Mouse (Mus musculus): ENCODE measurements at regions not wholly inside any gene's neighbourhood (a gene's known extent, or its start where the extent isn't known, plus 50 kb on each side); places are given as distances from the start of the nearest gene placed in this dataset.

DNA sequence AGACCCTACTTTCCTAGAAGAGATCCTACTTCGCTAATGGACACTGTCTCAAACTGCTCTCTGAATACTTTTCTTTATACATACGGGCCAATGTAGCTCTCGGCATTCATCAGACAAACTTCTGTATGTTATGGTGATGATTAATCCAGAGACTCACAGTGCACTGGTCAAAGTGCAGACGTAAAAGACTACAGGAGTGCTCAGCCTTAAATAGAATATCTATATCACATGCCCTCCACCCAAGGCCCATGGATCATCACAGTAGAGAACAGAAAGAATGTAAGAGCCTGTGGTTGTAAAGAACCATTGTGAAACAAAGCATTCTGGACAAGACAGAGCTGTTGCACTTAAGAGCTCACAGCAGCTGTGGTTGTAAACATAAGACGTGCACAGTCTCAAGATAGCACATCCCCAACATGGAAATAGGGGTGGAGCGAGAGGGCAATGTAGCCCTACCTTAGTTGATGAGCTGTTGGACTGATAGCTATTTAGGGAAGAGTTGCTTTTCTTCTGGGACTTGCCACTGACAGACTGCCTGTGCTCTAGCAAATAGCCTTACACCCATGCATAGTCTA lies 110.0 kb upstream of the Fat1 start:
- intact Hi-C loops (cut with DNase I) = no loop called here
- no peak for DNase-seq

GRCm38 (mm10) chr8:44826936-44827335 lies 108.3 kb upstream of the Fat1 start:
- peak; percentile 61 for DNase-seq
- intact Hi-C loops (cut with DNase I) = no loop called here

GRCm38 (mm10) chr8:44828026-44828425 lies 107.2 kb upstream of the Fat1 start:
- no peak for DNase-seq

GRCm38 (mm10) chr8:44838431-44838830 lies 96.8 kb upstream of the Fat1 start:
- DNase-seq = no peak
- intact Hi-C loops (cut with DNase I) = no loop called here

More at GRCm38 (mm10) chr8:44828026-44828425, 107.2 kb upstream of the Fat1 start:
- intact Hi-C loops (cut with DNase I) = no loop called here

DNA sequence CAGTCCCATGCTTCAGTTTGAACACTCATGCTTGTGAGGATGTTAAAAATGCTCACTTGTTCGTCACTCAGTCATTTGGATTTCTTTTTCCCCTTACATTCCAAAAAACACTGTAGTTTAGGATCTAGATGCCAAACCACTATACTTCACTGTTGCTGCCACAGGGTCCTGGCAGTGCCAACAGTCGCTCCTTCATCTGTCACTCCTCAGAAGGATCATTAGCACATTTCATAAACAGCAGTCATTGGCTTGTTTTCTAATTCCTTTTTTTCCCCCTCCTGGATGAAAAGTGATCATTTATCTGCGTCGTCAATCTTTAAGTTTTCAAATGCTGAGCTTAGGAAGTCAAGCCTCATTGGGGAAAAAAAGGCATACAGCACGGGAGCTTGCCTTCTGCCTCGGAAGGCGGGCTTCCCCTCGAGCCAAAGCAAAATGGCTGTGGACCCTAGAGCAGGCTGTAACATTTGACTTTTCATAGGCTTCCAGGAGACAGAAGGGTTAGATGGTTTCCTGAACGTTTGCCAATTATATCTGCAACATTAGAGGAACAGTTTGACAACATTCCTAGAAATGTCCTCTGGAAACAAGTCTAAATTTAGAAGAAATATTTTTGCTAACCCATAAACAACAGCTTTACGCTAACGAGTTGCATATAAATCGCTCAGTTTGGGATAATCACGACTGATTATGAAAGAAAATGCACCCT lies 95.6 kb upstream of the Fat1 start:
- no peak for DNase-seq
- intact Hi-C loops (cut with DNase I) = no loop called here

GRCm38 (mm10) chr8:44840646-44841045 lies 94.6 kb upstream of the Fat1 start:
- no peak for DNase-seq
- intact Hi-C loops (cut with DNase I) = no loop called here

DNA sequence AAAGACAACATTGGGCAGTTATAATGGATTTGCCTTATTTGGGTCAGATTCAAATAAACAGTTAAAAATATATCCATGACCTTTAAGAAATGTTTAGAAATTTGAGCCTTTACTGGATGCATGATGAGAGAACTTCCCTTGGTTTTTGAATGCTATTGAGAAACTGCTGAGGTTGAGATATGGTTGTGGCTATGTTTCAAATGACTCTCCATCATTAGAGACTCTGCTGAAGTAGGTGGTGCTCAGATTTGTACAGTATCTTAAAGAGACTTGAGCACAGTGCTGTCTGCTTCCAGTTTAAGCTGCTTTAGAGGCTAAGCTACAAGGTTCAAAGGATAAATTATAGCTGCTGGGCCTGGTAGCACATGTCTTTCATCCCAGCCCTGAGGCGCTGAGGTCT lies 90.9 kb upstream of the Fat1 start:
- intact Hi-C loops (cut with DNase I) = no loop called here
- no peak for DNase-seq

GRCm38 (mm10) chr8:44852223-44852622 lies 83.0 kb upstream of the Fat1 start:
- DNase-seq = no peak
- intact Hi-C loops (cut with DNase I) = no loop called here

- no peak for DNase-seq
- intact Hi-C loops (cut with DNase I) = no loop called here
Measured at GRCm38 (mm10) chr8:44855115-44855514, 80.1 kb upstream of the Fat1 start.

DNA sequence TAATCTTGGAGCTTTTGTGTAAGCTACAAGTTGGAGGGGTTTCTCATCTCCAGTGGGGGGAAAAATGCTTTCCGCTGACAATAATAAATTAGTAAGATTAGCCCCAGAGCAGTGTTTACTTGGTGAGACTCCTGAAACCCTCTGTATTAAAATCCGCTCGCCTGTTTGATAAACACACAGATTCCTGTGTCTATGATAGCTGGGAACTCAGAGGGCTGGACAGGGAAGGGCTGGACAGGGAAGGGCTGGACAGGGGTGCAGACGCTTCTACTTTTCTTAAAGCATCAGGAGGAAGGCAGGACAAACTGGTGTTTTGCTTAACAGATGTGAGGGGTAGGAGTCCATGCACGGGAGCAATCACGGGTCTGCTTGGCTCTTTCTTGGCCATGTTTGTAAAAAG lies 68.0 kb upstream of the Fat1 start:
- DNase-seq = no peak
- intact Hi-C loops (cut with DNase I) = no loop called here

GRCm38 (mm10) chr8:44867666-44868065 lies 67.6 kb upstream of the Fat1 start:
- intact Hi-C loops (cut with DNase I) = no loop called here
- no peak for DNase-seq

GRCm38 (mm10) chr8:44877066-44877465 lies 58.2 kb upstream of the Fat1 start:
- DNase-seq = no peak

GRCm38 (mm10) chr8:44878208-44878607 lies 57.0 kb upstream of the Fat1 start:
- intact Hi-C loops (cut with DNase I) = no loop called here
- no peak for DNase-seq

More at GRCm38 (mm10) chr8:44877066-44877465, 58.2 kb upstream of the Fat1 start:
- intact Hi-C loops (cut with DNase I) = no loop called here

DNA sequence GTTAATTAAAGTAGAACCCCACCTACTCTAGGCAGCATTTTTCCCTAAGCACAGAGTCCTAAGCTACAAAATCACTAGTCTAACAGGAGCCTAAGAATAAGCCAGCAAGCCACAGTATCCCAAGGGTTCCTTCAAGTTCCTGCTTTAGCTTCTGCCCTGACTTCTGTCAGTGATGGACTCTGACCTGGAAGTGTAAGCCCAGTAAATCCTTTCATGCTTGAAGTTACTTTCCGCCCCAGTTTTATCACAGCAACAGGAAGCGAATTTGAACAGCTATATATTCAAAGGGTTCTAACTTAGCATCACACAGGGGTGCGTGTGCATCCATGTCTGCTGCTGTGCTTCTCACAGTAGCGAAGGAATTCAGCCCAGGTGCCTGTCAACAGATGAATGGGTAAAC lies 56.1 kb upstream of the Fat1 start:
- no peak for DNase-seq
- intact Hi-C loops (cut with DNase I) = no loop called here

GRCm38 (mm10) chr8:44884399-44885006 lies 50.7 kb upstream of the Fat1 start:
- no peak for DNase-seq
- intact Hi-C loops (cut with DNase I) = no loop called here

Measured in left cerebral cortex, postnatal 4 days (tissue).